Mouse (Mus musculus) monocyte, adult 59 days (primary cell): ENCODE results near the gene Clta. TPM values are rescaled to one million over a fixed set of nuclear protein-coding genes. Genes with fewer than 3 reads are reported as not detected.

ENCODE experiments used
- total RNA-seq, 2 experiments: library from RNA; stranded (reverse); gene quantifications; one replicate each; pipeline ENCODE4 v1.2.4; 2023

Clta gene
- 100 to 1,000 TPM; 299 to 312 TPM for total RNA-seq

DNA sequence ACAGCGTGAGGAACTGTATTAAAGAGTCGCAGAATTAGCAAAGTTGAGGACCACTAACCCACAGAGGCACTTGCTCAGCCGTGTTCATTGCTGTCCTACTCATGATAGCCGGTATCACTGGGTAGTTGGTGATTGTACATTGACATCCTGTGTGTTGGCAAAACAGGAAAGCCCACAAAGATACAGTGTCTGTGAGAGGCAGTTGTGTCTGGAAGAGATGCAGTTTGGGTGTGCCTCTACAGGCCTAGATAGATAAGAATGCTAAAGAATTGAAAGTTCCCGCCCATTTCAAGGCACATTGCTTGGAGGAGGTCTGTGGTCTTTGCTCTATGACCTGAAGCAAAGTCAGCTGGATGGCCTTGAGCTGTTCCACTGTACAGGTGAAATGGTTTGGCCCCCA, at the start of gene Clta:
TSS of gene Clta (plus strand) at position 327 of the 400 bp plus-strand sequence.

DNA sequence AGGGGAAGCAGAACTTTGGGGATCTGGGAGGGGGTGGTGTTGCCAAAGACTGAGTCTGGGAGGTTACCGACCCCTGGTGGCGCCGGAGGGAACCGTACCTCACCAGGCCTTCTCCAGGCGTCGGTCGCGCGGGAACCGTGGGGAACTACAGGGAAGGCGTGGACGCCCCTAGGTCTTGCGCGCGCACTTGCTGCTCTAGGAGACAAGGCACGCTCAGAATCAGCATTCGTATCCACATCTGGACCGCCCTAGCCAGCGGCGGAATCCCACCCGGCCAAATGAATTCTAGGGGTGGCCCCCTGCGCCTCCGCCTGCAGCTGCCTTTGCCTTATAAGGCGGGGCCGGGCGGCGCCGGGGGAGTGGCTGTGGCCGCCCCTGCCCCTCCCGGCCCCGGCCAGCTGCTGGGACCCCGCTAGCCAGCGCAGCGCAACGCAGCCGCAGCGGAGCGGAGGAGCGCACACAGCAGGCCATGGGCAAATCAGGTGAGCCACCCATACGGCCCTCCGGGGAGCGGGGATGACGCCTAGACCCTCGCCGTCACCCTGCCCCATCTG, 46.9 kb upstream of the Clta start, which contains the start of gene Glipr2:
TSS of gene Glipr2 (plus strand) at position 110 of the 554 bp plus-strand sequence.

DNA sequence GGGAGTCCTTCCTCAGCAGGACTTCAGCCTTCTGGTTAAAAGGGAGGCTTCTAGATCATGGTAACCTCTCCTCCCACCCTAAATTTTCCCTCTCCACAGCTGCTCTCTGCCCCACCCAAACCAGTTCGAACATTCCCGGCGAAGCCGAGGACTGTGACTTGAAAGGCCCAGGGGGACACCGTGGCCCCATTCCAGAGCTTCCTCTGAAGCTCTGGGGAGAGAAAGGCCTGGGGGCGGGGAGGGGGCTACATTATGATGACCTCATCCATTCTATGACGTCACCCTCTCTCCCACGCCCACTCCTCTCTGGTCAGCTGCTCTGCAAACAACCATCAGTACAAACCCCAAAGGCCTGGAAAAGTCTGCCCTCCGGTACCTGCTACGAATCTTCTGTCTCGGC, 21.1 kb upstream of the Clta start, which contains the start of gene Ccin:
TSS of gene Ccin (plus strand) at position 303 of the 400 bp plus-strand sequence.

Other genes starting within 250 kb of the Clta start
- gene Olfr159, start 233.4 kb upstream of the Clta start, total RNA-seq: not detected
- not detected for gene Olfr156, start 180.6 kb upstream of the Clta start, total RNA-seq
- not detected for gene Olfr157, start 164.3 kb upstream of the Clta start, total RNA-seq
- gene Olfr155, start 152.9 kb upstream of the Clta start, total RNA-seq: not detected
- under 1 TPM; 0.18 to 0.39 TPM for gene Reck, start 128.9 kb upstream of the Clta start, total RNA-seq
- gene Glipr2, start 47.1 kb upstream of the Clta start, total RNA-seq: 100 to 1,000 TPM in 1 of 2 experiments, 10 to 100 TPM in 1; 88.0 to 102 TPM
- gene Ccin, start 21.0 kb upstream of the Clta start, total RNA-seq: 1 to 10 TPM; 2.7 to 4.5 TPM
- 10 to 100 TPM; 27.1 to 30.3 TPM for gene Gne, start 79.7 kb downstream of the Clta start, total RNA-seq
- gene Rnf38, start 229.3 kb downstream of the Clta start, total RNA-seq: 100 to 1,000 TPM; 130 to 142 TPM